Mouse (Mus musculus) heart, adult 11 months (tissue): ENCODE data around the gene Mtx3.
A peak's percentile ranks its signal among the peaks of the same experiment; 100 is the strongest.

Experiments
- DNase-seq: peaks from one replicate; pipeline ENCODE4 v3.0.0; 2022

Gene Mtx3

GRCm38 (mm10) chr13:92844586-92845221 is at the start of gene Mtx3:
Gene Mtx3 (plus strand): TSS chr13:92844760.
- DNase-seq: peak; percentile 98

GRCm38 (mm10) chr13:92798830-92799229 is 45.7 kb upstream of the Mtx3 start:
- no peak for DNase-seq

GRCm38 (mm10) chr13:92799306-92799925 is 45.1 kb upstream of the Mtx3 start:
- no peak for DNase-seq

- no peak for DNase-seq
These were observed 37.8 kb upstream of the Mtx3 start for GRCm38 (mm10) chr13:92806785-92807184.

GRCm38 (mm10) chr13:92807849-92808248 is 36.7 kb upstream of the Mtx3 start:
- DNase-seq: no peak

- peak; percentile 90 for DNase-seq
These were observed 34.0 kb upstream of the Mtx3 start for GRCm38 (mm10) chr13:92810592-92810991.

GRCm38 (mm10) chr13:92816329-92816728 is 28.2 kb upstream of the Mtx3 start:
- no peak for DNase-seq

- DNase-seq: peak; percentile 86
These were observed 27.2 kb upstream of the Mtx3 start for GRCm38 (mm10) chr13:92817357-92817756.

- DNase-seq: no peak
These were observed 15.7 kb upstream of the Mtx3 start for GRCm38 (mm10) chr13:92828820-92829219.

GRCm38 (mm10) chr13:92833162-92833561 is 11.4 kb upstream of the Mtx3 start:
- no peak for DNase-seq

GRCm38 (mm10) chr13:92846438-92846837 is 1.9 kb downstream of the Mtx3 start:
- no peak for DNase-seq

GRCm38 (mm10) chr13:92847336-92847735 is 2.8 kb downstream of the Mtx3 start:
- DNase-seq: no peak

- DNase-seq: no peak
These were observed 3.4 kb downstream of the Mtx3 start for GRCm38 (mm10) chr13:92848002-92848401.

- no peak for DNase-seq
These were observed 11.3 kb downstream of the Mtx3 start for GRCm38 (mm10) chr13:92855901-92856300.

- no peak for DNase-seq
These were observed 14.2 kb downstream of the Mtx3 start for GRCm38 (mm10) chr13:92858808-92859207.

GRCm38 (mm10) chr13:92859959-92860358 is 15.4 kb downstream of the Mtx3 start:
- DNase-seq: peak; percentile 97

GRCm38 (mm10) chr13:92865358-92865757 is 20.8 kb downstream of the Mtx3 start:
- DNase-seq: no peak

GRCm38 (mm10) chr13:92866680-92867079 is 22.1 kb downstream of the Mtx3 start:
- no peak for DNase-seq

GRCm38 (mm10) chr13:92879514-92879913 is 35.0 kb downstream of the Mtx3 start:
- no peak for DNase-seq

GRCm38 (mm10) chr13:92879933-92880332 is 35.4 kb downstream of the Mtx3 start:
- DNase-seq: no peak

GRCm38 (mm10) chr13:92880589-92880988 is 36.0 kb downstream of the Mtx3 start:
- DNase-seq: no peak

GRCm38 (mm10) chr13:92882271-92882985 is 37.9 kb downstream of the Mtx3 start:
- no peak for DNase-seq

GRCm38 (mm10) chr13:92882986-92883720 is 38.6 kb downstream of the Mtx3 start:
- DNase-seq: no peak
